Mouse (Mus musculus) adrenal gland, postnatal 0 days (tissue): Measurements from ENCODE around the gene Sfxn3. TPM values are rescaled to one million over a fixed set of nuclear protein-coding genes. Genes with fewer than 3 reads are reported as not detected.

Source experiments
- polyA plus RNA-seq: library from polyadenylated mRNA; unstranded; fragments of >200 nt; fragmentation: Nextera tagmentation; extraction: Ambion mirVana; gene quantifications from 2 replicates; pipeline ENCODE4 v1.2.1, GENCODE M21; 2015

Gene Sfxn3
- polyA plus RNA-seq: 35.0 and 40.0 TPM in 2 replicates

DNA sequence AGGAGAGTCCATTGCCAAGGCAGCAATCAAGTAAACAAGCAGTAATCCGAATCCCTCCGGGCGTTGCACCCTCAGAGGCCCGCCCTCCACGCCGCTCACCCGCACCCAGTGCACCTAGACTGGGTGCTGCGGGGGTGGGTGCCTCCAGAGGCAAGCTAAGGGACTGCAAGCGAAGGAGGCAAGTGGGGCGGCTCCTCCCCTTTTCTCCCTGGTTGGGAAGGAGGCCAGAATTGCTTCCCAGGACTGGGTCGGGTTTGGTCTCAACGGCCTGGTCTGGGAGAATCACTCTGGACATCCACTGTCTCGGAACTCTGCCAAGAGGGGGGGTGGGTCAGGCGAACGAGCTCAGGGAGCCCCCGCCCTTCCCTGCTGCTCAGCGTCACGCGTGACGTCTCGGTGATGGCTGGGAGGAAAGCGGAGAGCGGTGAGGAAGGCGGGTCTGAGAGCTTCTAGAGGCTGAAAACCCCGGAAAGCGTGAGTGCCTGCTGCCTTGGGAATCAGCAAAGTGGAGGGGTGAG, at the start of gene Sfxn3:
TSS of gene Sfxn3 (plus strand) at position 87 of the 518 bp plus-strand sequence.

DNA sequence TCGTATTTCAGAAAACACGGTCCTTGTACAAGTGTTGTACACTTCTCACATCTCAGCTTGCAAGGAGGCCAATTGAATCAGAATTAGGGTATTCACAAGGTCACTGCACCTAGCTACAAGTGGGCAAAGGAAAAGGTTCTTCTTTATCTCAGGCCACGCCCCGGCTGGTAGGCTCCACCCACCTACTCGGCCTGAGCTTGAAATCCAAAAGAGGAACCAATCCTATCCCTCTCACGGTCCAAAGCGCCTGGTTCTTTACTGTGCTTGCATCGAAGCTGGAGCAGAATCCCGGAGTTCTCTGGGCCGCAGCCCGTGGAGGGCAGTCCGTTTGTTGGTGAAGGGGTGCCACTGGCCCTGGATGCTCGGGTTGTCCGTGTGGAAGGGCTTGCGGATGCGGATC, 41.9 kb upstream of the Sfxn3 start, which contains the start of gene Twnk:
TSS of gene Twnk (plus strand) at position 220 of the 400 bp plus-strand sequence.

DNA sequence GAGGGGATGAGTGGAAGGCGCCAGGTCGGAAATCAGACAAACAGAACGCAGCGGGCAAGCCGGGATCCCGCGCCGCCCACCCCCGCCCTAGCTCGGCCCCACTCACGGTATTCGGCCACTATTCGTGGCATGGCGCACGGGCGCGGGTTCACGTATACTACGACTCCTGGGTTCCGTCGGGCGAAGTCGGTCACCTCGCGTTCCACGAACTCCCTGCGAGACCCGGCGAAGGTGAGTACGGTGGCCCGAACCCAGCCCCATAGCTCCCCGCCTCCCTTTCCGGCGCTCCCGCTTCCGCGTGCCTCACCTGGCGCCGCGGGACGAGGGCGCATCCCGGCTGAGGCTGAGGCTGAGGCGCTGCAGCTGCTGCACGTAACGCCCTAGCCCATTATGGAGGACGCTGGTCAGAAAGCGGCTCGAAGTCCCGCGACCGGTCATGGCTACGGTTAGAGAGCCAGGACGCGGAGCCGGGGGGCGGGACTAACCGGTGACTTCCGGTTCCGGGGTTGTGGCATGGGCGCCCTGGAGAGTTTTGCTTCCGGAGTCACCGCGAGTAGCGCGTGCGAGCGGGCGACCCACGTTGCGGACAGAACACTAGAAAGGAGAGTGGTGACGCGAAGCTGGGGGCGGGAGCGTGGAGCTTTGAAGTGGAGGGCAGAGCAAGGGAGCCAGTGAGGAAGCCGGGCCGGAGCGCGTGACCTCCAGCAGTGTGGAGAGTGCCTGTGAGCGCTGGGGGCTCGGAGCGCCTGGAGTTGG, 41.2 kb upstream of the Sfxn3 start, which contains the start of gene Mrpl43:
TSS of gene Mrpl43 (minus strand) at position 486 of the 756 bp plus-strand sequence.

DNA sequence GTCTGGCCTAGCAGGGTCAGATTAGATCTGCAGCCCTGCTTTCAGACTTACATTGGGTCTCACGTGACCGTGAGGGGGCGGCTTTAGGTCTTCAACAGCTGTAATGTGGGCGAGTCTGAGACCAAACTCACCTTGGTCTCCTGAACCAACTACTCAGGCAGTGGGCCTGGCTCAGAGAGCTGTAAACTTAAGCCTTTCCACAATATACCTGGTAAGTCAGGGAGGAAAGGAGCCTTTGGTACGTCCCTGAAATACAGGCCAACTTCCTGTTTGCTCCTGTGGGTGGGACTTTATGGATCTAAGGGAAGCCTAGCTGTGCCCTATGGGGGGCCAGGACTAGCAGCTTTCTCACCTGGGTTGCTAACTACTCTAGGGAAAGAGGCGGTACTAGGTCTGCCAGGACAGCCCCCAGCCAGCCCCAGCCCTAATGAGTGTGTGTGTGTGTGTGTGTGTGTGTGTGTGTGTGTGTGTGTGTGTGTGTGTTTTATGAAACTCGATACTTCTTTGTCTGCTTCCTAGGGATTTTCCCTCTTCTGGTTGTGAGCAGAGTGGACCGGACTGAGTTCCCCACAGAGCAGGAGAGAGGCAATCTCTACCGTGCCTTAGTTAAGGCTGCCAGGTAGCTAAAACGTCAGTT, 32.9 kb upstream of the Sfxn3 start, which contains the start of gene Lzts2:
TSS of gene Lzts2 (plus strand) at position 80 of the 637 bp plus-strand sequence.

DNA sequence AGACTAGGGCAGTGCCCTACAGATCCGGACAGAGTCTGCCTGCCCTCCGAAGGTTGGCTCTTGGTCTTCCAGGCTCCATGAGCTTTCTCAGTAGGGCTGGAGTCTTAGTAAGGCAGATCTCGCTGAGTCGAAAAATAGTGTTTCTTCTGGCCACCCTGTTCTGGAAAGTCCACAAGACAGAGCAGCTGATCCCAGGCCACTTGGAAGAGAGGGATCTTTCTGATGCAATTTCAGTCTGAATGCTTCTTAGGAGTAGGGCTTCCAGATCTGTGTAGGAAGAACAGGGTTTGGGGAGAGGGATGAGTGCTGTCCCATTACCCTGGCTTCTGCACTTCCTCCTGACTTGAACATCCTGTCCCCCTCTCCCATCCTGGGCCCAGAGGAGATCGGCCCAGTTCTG, 1.7 kb upstream of the Sfxn3 start, which contains the start of gene Pdzd7:
TSS of gene Pdzd7 (minus strand) at position 67 of the 400 bp plus-strand sequence.

DNA sequence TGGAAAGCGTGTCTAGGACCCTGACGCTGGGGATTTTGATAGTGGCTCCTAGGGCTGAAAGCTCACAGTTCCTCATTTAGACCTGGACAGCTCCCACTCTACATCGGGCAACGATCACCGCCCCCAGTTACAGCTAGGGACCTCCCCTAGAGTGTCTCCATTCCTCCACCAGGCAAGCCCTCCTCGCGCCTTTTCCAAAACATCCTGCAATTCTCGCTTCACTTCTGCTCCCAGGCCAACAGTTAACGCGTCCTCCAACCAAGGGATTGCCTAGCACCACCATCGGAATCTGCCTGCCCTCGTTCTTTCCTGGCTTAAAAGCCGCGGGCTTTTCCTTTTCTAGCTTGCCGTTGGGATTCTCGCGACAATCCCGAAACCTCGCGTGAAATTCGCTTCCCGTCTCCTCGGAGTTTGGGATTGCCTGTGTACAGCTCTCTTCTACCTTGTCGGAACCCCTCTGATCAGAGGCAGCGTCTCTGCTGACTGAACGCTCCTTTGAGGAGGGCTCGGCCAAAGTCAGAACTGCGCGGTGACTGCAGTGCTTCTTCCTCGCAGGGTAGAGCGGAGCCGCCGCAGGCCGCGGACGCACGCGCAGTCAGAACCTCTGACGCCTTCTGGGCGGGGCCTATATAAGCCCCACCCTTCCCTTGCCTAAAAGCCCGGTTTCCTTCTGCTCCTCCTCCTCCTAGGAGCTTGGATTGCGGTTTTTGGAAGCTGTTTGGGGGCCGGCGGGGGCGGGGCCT, 27.4 kb downstream of the Sfxn3 start, which contains the start of gene Kazald1:
TSS of gene Kazald1 (plus strand) at position 662 of the 743 bp plus-strand sequence.

Other genes starting within 250 kb of the Sfxn3 start
- gene Slf2, start 116.4 kb upstream of the Sfxn3 start, polyA plus RNA-seq: 12.6 and 20.1 TPM in 2 replicates
- 1.9 and 2.2 TPM in 2 replicates for gene Sema4g, start 58.4 kb upstream of the Sfxn3 start, polyA plus RNA-seq
- 10.5 and 26.5 TPM in 2 replicates for gene Twnk, start 41.8 kb upstream of the Sfxn3 start, polyA plus RNA-seq
- gene Mrpl43, start 41.1 kb upstream of the Sfxn3 start, polyA plus RNA-seq: 65.9 and 90.5 TPM in 2 replicates
- gene Lzts2, start 33.1 kb upstream of the Sfxn3 start, polyA plus RNA-seq: 63.4 and 82.6 TPM in 2 replicates
- gene Pdzd7, start 1.8 kb upstream of the Sfxn3 start, polyA plus RNA-seq: 0.35 and 0.46 TPM in 2 replicates
- 7.5 and 12.7 TPM in 2 replicates for gene Kazald1, start 27.7 kb downstream of the Sfxn3 start, polyA plus RNA-seq
- 0.19 TPM in 1 of 2 replicates, not detected in the other for gene Tlx1, start 103.2 kb downstream of the Sfxn3 start, polyA plus RNA-seq
- 0.06 and 0.19 TPM in 2 replicates for gene Lbx1, start 188.3 kb downstream of the Sfxn3 start, polyA plus RNA-seq